ENCODE assay signal across 16 mouse cellular contexts in genomic region chr10:102943156-102943555, GRCm38 (mm10).
"Had no signal": no experiment of that assay in that cellular context is flagged by ENCODE, and none has a peak within 500 bp of the region (broad histone marks: within the 10 kb centered on the region; RNA-seq: fewer than 3 reads in every experiment).

No protein-coding gene starts in this region.

- H3K27ac ChIP-seq: left cerebral cortex, adult 2 months; liver, embryonic 13.5 days; midbrain, embryonic 10.5 days; midbrain, embryonic 13.5 days had no signal

- H3K36me3 ChIP-seq: liver, embryonic 13.5 days; midbrain, embryonic 10.5 days; midbrain, embryonic 13.5 days had no signal

- H3K4me2 ChIP-seq: liver, embryonic 13.5 days; midbrain, embryonic 13.5 days had no signal

- H3K9me3 ChIP-seq: liver, embryonic 13.5 days; midbrain, embryonic 10.5 days; midbrain, embryonic 13.5 days had no signal

- H3K4me1 ChIP-seq: megakaryocyte, embryonic 14.5 days; midbrain, embryonic 10.5 days; midbrain, embryonic 13.5 days had no signal

- ATAC-seq: midbrain, embryonic 13.5 days; midbrain, embryonic 16.5 days had no signal

- H3K27me3 ChIP-seq: liver, embryonic 13.5 days; megakaryocyte, embryonic 14.5 days; midbrain, embryonic 13.5 days had no signal

- H3K4me3 ChIP-seq: left cerebral cortex, adult 2 months; liver, embryonic 13.5 days; megakaryocyte, embryonic 14.5 days; midbrain, embryonic 10.5 days; midbrain, embryonic 13.5 days; myocyte had no signal

- H3K9ac ChIP-seq: liver, embryonic 13.5 days; midbrain, embryonic 13.5 days had no signal

- DNase-seq: kidney, adult 9 months; kidney, postnatal 10 days; kidney, postnatal 36 days; layer of hippocampus, postnatal 36 days; liver, embryonic 13.5 days; lung, adult 2 months; lung, postnatal 14 days; thymus, adult 2 months; thymus, postnatal 14 days; thymus, postnatal 4 days had no signal
